Mouse (Mus musculus): Measurements from ENCODE around the gene Erc2. TPM values are rescaled to one million over a fixed set of nuclear protein-coding genes. Genes with fewer than 3 reads are reported as not detected.

The Erc2 gene
- polyA plus RNA-seq, 1 experiment: 0.90 TPM

DNA sequence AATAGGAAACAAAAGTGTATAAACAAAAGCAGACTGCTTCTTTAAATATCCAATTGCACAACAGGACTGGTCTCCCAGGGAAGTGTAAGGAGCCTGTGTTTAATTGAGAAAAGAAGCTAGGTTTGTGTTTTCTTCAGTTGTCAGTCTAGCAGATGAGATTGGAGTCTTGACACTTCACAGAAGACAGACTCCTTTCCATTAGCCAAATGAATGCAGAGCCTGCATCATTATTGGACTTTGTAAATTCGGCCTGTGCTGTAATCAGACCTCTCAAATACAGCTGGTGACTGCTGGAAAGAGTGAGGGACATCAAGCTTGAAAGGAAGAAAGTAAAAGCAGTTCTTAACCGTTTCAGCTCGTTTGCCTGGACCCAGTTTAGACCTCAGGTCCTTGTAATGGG, 376.3 kb downstream of the Erc2 start:
- H3K36me3 ChIP-seq (ENCODE audit: control insufficient read depth, insufficient read depth): no peaks in the 10 kb centered on the region
- no peaks in the 10 kb centered on the region for H3K27me3 ChIP-seq (ENCODE audit: control insufficient read depth, insufficient read depth, insufficient read length)
- no peak overlapping the region for H3K4me3 ChIP-seq (ENCODE audit: insufficient read depth, poor library complexity, severe bottlenecking)
- no peaks in the 10 kb centered on the region for H3K79me2 ChIP-seq (ENCODE audit: control insufficient read depth, insufficient read depth)
- H3K79me3 ChIP-seq (ENCODE audit: low read depth): no peaks in the 10 kb centered on the region
- TF ChIP-seq CEBPB (IDR thresholded peaks at IDR 0.05; ENCODE audit: low read depth) (no peak), MYOG (IDR thresholded peaks at IDR 0.05; ENCODE audit: control insufficient read depth, extremely low read depth, insufficient read length) (no peak), CTCF (IDR thresholded peaks at IDR 0.05; ENCODE audit: control insufficient read depth, insufficient read depth, insufficient read length) (no peak), MAX (IDR thresholded peaks at IDR 0.05) (no peak), FOSL1 (IDR thresholded peaks at IDR 0.05; ENCODE audit: insufficient read depth, low read length, poor library complexity, severe bottlenecking) (no peak), USF1 (IDR thresholded peaks at IDR 0.05; ENCODE audit: low read depth) (no peak), MYOD1 (IDR thresholded peaks at IDR 0.05; ENCODE audit: control insufficient read depth, insufficient read length, low read depth) (no peak)
- H3ac ChIP-seq (ENCODE audit: control insufficient read depth, insufficient read length, low read depth): no peak overlapping the region

GRCm38 (mm10) chr14:28004023-28004422, 381.8 kb downstream of the Erc2 start:
- Histone ChIP-seq H3ac (ENCODE audit: control insufficient read depth, insufficient read length, low read depth) (no peak overlapping the region), H3K4me3 (ENCODE audit: insufficient read depth, poor library complexity, severe bottlenecking) (no peak overlapping the region), H3K36me3 (ENCODE audit: control insufficient read depth, insufficient read depth) (no peaks in the 10 kb centered on the region), H3K27me3 (ENCODE audit: control insufficient read depth, insufficient read depth, insufficient read length) (no peaks in the 10 kb centered on the region), H3K79me2 (ENCODE audit: control insufficient read depth, insufficient read depth) (no peaks in the 10 kb centered on the region), H3K79me3 (ENCODE audit: low read depth) (no peaks in the 10 kb centered on the region)
- TF ChIP-seq FOSL1 (IDR thresholded peaks at IDR 0.05; ENCODE audit: insufficient read depth, low read length, poor library complexity, severe bottlenecking) (no peak), MYOD1 (IDR thresholded peaks at IDR 0.05; ENCODE audit: control insufficient read depth, insufficient read length, low read depth) (no peak), CEBPB (IDR thresholded peaks at IDR 0.05; ENCODE audit: low read depth) (no peak), MAX (IDR thresholded peaks at IDR 0.05) (no peak), USF1 (IDR thresholded peaks at IDR 0.05; ENCODE audit: low read depth) (no peak), CTCF (IDR thresholded peaks at IDR 0.05; ENCODE audit: control insufficient read depth, insufficient read depth, insufficient read length) (no peak), MYOG (IDR thresholded peaks at IDR 0.05; ENCODE audit: control insufficient read depth, extremely low read depth, insufficient read length) (no peak)

DNA sequence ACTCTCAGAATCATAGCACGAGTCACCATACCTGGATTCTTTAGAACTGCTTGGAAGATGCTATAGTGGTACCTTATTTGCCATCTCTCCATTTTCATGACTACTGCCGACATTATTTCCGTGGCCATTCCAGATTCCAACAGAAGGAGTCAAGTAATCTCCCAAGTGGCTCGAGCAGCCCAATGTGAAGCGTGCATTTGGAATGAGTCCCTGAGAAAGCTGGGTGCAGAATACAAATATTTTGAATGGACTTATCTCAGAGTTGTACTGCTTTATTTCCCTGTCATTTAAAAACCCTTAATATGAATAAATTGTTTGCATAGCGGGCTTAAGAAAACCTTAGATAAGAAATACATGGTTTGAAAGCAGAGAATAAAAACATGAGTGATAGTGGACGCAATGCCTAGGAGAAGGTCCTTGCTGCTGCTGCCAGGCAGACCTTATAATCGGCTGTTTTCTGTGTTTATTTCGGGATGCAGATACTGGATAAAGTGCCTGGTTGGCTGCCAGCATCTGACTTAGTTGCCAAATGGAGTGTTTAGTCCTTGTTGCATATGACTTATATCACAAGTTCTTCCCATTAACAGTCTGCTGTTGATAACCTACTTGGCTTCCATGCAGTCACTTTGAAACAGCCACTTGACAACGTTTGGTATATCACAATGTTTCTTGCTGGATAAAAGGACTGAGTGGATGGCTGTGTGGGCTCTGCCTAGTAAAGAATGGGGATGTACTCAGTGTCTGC, 388.5 kb downstream of the Erc2 start:
- Histone ChIP-seq H3ac (ENCODE audit: control insufficient read depth, insufficient read length, low read depth) (no peak overlapping the region), H3K79me2 (ENCODE audit: control insufficient read depth, insufficient read depth) (no peaks in the 10 kb centered on the region), H3K27me3 (ENCODE audit: control insufficient read depth, insufficient read depth, insufficient read length) (no peaks in the 10 kb centered on the region), H3K79me3 (ENCODE audit: low read depth) (no peaks in the 10 kb centered on the region), H3K4me3 (ENCODE audit: insufficient read depth, poor library complexity, severe bottlenecking) (no peak overlapping the region), H3K36me3 (ENCODE audit: control insufficient read depth, insufficient read depth) (no peaks in the 10 kb centered on the region)
- TF ChIP-seq FOSL1 (IDR thresholded peaks at IDR 0.05; ENCODE audit: insufficient read depth, low read length, poor library complexity, severe bottlenecking): no peak
- no peak for TF ChIP-seq MYOG (IDR thresholded peaks at IDR 0.05; ENCODE audit: control insufficient read depth, extremely low read depth, insufficient read length)
- no peak for TF ChIP-seq USF1 (IDR thresholded peaks at IDR 0.05; ENCODE audit: low read depth)
- no peak for TF ChIP-seq CTCF (IDR thresholded peaks at IDR 0.05; ENCODE audit: control insufficient read depth, insufficient read depth, insufficient read length)
- TF ChIP-seq MYOD1 (IDR thresholded peaks at IDR 0.05; ENCODE audit: control insufficient read depth, insufficient read length, low read depth): no peak
- no peak for TF ChIP-seq MAX (IDR thresholded peaks at IDR 0.05)
- TF ChIP-seq CEBPB (IDR thresholded peaks at IDR 0.05; ENCODE audit: low read depth): no peak

- TF ChIP-seq USF1 (IDR thresholded peaks at IDR 0.05; ENCODE audit: low read depth) (no peak), FOSL1 (IDR thresholded peaks at IDR 0.05; ENCODE audit: insufficient read depth, low read length, poor library complexity, severe bottlenecking) (no peak), MYOD1 (IDR thresholded peaks at IDR 0.05; ENCODE audit: control insufficient read depth, insufficient read length, low read depth) (no peak), MAX (IDR thresholded peaks at IDR 0.05) (no peak), MYOG (IDR thresholded peaks at IDR 0.05; ENCODE audit: control insufficient read depth, extremely low read depth, insufficient read length) (no peak), CEBPB (IDR thresholded peaks at IDR 0.05; ENCODE audit: low read depth) (no peak), CTCF (IDR thresholded peaks at IDR 0.05; ENCODE audit: control insufficient read depth, insufficient read depth, insufficient read length) (no peak)
- no peaks in the 10 kb centered on the region for H3K79me3 ChIP-seq (ENCODE audit: low read depth)
- no peaks in the 10 kb centered on the region for H3K36me3 ChIP-seq (ENCODE audit: control insufficient read depth, insufficient read depth)
- H3ac ChIP-seq (ENCODE audit: control insufficient read depth, insufficient read length, low read depth): no peak overlapping the region
- H3K27me3 ChIP-seq (ENCODE audit: control insufficient read depth, insufficient read depth, insufficient read length): no peaks in the 10 kb centered on the region
- no peak overlapping the region for H3K4me3 ChIP-seq (ENCODE audit: insufficient read depth, poor library complexity, severe bottlenecking)
- H3K79me2 ChIP-seq (ENCODE audit: control insufficient read depth, insufficient read depth): no peaks in the 10 kb centered on the region
Observed at GRCm38 (mm10) chr14:28023199-28023598, 401.0 kb downstream of the Erc2 start.

DNA sequence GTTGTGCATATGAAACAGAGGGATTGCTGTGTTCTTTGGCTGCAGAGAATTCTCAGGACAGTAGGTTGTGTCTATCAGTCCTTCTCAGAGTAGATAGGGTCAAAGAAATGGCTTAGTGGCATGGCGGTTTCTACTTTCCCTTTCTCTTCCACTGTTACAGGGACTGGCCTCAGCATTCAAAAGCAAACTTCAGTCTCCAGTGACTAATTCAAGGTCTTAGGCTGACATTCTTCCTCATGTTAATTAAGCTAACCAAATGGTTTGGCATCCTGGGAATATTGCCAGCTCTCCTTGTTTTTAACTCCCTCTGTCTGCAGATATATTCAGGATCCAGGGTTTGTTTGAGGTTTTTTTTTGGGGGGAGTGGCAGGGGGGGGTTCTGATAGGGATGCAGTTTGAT, 408.6 kb downstream of the Erc2 start:
- Histone ChIP-seq H3K4me3 (ENCODE audit: insufficient read depth, poor library complexity, severe bottlenecking) (no peak overlapping the region), H3K79me2 (ENCODE audit: control insufficient read depth, insufficient read depth) (no peaks in the 10 kb centered on the region), H3ac (ENCODE audit: control insufficient read depth, insufficient read length, low read depth) (no peak overlapping the region), H3K36me3 (ENCODE audit: control insufficient read depth, insufficient read depth) (no peaks in the 10 kb centered on the region), H3K79me3 (ENCODE audit: low read depth) (no peaks in the 10 kb centered on the region), H3K27me3 (ENCODE audit: control insufficient read depth, insufficient read depth, insufficient read length) (no peaks in the 10 kb centered on the region)
- no peak for TF ChIP-seq CEBPB (IDR thresholded peaks at IDR 0.05; ENCODE audit: low read depth)
- TF ChIP-seq CTCF (IDR thresholded peaks at IDR 0.05; ENCODE audit: control insufficient read depth, insufficient read depth, insufficient read length): no peak
- TF ChIP-seq FOSL1 (IDR thresholded peaks at IDR 0.05; ENCODE audit: insufficient read depth, low read length, poor library complexity, severe bottlenecking): no peak
- no peak for TF ChIP-seq USF1 (IDR thresholded peaks at IDR 0.05; ENCODE audit: low read depth)
- TF ChIP-seq MYOD1 (IDR thresholded peaks at IDR 0.05; ENCODE audit: control insufficient read depth, insufficient read length, low read depth): no peak
- TF ChIP-seq MYOG (IDR thresholded peaks at IDR 0.05; ENCODE audit: control insufficient read depth, extremely low read depth, insufficient read length): no peak
- TF ChIP-seq MAX (IDR thresholded peaks at IDR 0.05): no peak
